Mouse (Mus musculus): ENCODE measurements around the gene Cd2bp2. TPM values are rescaled to one million over a fixed set of nuclear protein-coding genes. Genes with fewer than 3 reads are reported as not detected.

Cd2bp2 gene
- polyA plus RNA-seq, 1 experiment = 58.5 TPM

- Histone ChIP-seq H3K4me3 (ENCODE audit: insufficient read depth, low read length) (no peak overlapping the region), H3K4me1 (ENCODE audit: control insufficient read depth, insufficient read depth, low read length) (peaks cover 10% of the 10 kb centered on the region), H3K27ac (ENCODE audit: insufficient read depth, low read depth, low read length) (no peak overlapping the region)
- no peak for TF ChIP-seq POLR2A (IDR thresholded peaks at IDR 0.05; ENCODE audit: borderline replicate concordance, low read depth, low read length)
- no peak for TF ChIP-seq CTCF (IDR thresholded peaks at IDR 0.05; ENCODE audit: low read depth, low read length)
Observed at GRCm38 (mm10) chr7:127210266-127210665, 14.4 kb upstream of the Cd2bp2 start.

DNA sequence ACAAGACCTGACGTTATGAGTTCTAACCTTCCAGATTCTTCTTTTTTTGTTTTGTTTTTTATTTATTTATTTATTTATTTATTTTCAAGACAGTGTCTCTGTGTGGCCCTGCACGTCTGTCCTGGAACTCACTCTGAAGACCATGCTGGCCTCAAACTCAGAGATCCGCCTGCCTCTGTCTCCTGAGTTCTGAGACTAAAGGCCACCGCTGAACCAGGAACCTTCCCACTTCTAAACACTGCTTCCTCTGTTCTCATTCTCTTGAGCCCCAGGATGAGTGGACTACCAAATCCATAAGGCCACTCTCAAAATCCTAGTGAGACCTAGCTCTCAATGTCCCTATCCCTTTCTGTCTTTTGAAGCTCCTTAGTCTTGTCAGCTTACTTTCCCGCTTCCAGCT, 14.0 kb upstream of the Cd2bp2 start:
- Histone ChIP-seq H3K4me3 (ENCODE audit: insufficient read depth, low read length) (no peak overlapping the region), H3K27ac (ENCODE audit: insufficient read depth, low read depth, low read length) (no peak overlapping the region), H3K4me1 (ENCODE audit: control insufficient read depth, insufficient read depth, low read length) (peaks cover 13% of the 10 kb centered on the region)
- TF ChIP-seq CTCF (IDR thresholded peaks at IDR 0.05; ENCODE audit: low read depth, low read length) = no peak
- TF ChIP-seq POLR2A (IDR thresholded peaks at IDR 0.05; ENCODE audit: borderline replicate concordance, low read depth, low read length) = no peak

DNA sequence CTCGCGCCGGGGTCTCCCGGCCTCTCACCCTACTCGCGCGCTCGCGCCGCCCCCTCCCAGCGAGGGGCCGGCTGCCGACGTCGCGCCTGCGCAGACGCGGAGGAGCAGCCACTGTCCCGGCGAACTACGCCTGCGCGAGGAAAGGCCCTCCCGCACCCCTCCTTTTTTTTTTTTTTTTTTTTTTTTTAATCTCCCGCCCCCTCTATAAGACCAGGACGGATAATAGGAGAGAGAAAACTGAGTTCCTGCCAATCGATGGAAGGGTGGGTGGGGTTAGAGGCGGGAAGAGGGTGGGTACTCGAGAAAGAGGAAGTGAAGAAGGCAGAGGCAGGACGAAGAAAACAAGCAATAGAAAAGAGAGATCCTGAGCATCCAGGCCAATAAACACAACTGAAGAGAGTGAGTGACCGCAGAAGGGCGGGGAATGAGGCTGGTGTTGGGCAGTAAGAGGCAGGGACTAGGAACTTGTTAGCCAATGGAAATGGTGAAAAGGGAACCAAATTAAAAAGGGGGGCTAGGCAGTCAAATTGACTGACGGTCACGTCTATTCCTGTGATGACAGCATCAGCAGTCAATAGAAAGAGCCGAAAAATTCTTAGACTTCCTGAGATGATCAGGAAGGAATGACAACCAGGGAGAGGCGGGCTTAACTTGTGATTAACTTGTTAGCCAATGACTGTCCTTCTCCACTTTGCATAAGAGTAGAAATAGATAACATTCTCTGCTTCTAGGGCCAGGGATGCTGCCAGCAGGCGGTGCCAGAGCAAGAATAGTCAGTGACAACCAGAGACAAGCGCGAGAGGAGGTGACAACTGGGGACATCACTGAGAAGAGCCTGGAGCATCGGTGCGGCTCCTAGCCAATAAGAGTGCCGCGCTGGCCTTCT, 12.9 kb upstream of the Cd2bp2 start, which contains the start of gene Mylpf:
Gene Mylpf (plus strand): TSS at position 338 of the 886 bp plus-strand sequence.
- peak within 1 kb of the TSS; percentile 83 for H3K27ac ChIP-seq (ENCODE audit: insufficient read depth, low read depth, low read length)
- peaks cover 13% of the 10 kb centered on the region for H3K4me1 ChIP-seq (ENCODE audit: control insufficient read depth, insufficient read depth, low read length)
- TF ChIP-seq CTCF (IDR thresholded peaks at IDR 0.05; ENCODE audit: low read depth, low read length) = no peak
- TF ChIP-seq POLR2A (IDR thresholded peaks at IDR 0.05; ENCODE audit: borderline replicate concordance, low read depth, low read length) = 0 out of 2 replicates have a peak, but pooled peaks have one; percentile 24
- H3K4me3 ChIP-seq (ENCODE audit: insufficient read depth, low read length) = peak within 1 kb of the TSS; percentile 88

GRCm38 (mm10) chr7:127208295-127208552, 12.4 kb upstream of the Cd2bp2 start, which contains the start of gene Tbc1d10b:
Gene Tbc1d10b, minus strand, starts transcription at chr7:127208468.
- H3K4me3 ChIP-seq (ENCODE audit: insufficient read depth, low read length) = peak within 1 kb of the TSS; percentile 88
- peak within 1 kb of the TSS; percentile 83 for H3K27ac ChIP-seq (ENCODE audit: insufficient read depth, low read depth, low read length)
- H3K4me1 ChIP-seq (ENCODE audit: control insufficient read depth, insufficient read depth, low read length) = peaks cover 11% of the 10 kb centered on the region
- TF ChIP-seq POLR2A (IDR thresholded peaks at IDR 0.05; ENCODE audit: borderline replicate concordance, low read depth, low read length) (no peak), CTCF (IDR thresholded peaks at IDR 0.05; ENCODE audit: low read depth, low read length) (no peak)

GRCm38 (mm10) chr7:127207374-127208294, 11.8 kb upstream of the Cd2bp2 start:
- Histone ChIP-seq H3K27ac (ENCODE audit: insufficient read depth, low read depth, low read length) (peak overlapping the region; percentile 83), H3K4me1 (ENCODE audit: control insufficient read depth, insufficient read depth, low read length) (peaks cover 10% of the 10 kb centered on the region), H3K4me3 (ENCODE audit: insufficient read depth, low read length) (peak overlapping the region; percentile 88)
- TF ChIP-seq CTCF (IDR thresholded peaks at IDR 0.05; ENCODE audit: low read depth, low read length) (no peak), POLR2A (IDR thresholded peaks at IDR 0.05; ENCODE audit: borderline replicate concordance, low read depth, low read length) (no peak)

GRCm38 (mm10) chr7:127206606-127207005, 10.8 kb upstream of the Cd2bp2 start:
- TF ChIP-seq CTCF (IDR thresholded peaks at IDR 0.05; ENCODE audit: low read depth, low read length) = no peak
- TF ChIP-seq POLR2A (IDR thresholded peaks at IDR 0.05; ENCODE audit: borderline replicate concordance, low read depth, low read length) = no peak
- peak overlapping the region; percentile 88 for H3K4me3 ChIP-seq (ENCODE audit: insufficient read depth, low read length)
- H3K4me1 ChIP-seq (ENCODE audit: control insufficient read depth, insufficient read depth, low read length) = peaks cover 10% of the 10 kb centered on the region
- H3K27ac ChIP-seq (ENCODE audit: insufficient read depth, low read depth, low read length) = peak overlapping the region; percentile 83

GRCm38 (mm10) chr7:127196484-127196883, 634 bp upstream of the Cd2bp2 start:
- TF ChIP-seq POLR2A (IDR thresholded peaks at IDR 0.05; ENCODE audit: borderline replicate concordance, low read depth, low read length) (no peak), CTCF (IDR thresholded peaks at IDR 0.05; ENCODE audit: low read depth, low read length) (no peak)
- Histone ChIP-seq H3K27ac (ENCODE audit: insufficient read depth, low read depth, low read length) (peak overlapping the region; percentile 64), H3K4me1 (ENCODE audit: control insufficient read depth, insufficient read depth, low read length) (peaks cover 8% of the 10 kb centered on the region), H3K4me3 (ENCODE audit: insufficient read depth, low read length) (peak overlapping the region; percentile 60)

DNA sequence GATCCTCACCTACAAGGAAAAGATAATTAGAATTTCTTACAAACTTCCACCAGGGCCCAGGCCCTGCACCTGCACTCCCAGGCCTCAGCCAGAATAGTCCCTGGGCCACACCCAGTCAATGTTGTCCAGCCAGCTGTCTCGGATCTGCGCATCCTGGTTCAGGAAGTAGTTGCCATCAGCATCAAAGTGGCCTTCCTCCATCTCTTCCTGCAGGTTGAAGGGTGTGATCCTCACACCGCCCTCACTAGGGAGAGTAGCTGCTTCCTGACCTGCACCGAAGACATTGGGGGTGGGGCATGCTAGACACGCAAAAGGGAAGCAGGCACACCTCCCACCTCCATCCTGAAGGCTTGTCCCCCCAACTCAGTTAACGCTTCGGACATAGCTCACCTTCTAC, 1.2 kb downstream of the Cd2bp2 start:
- no peak for TF ChIP-seq CTCF (IDR thresholded peaks at IDR 0.05; ENCODE audit: low read depth, low read length)
- no peak for TF ChIP-seq POLR2A (IDR thresholded peaks at IDR 0.05; ENCODE audit: borderline replicate concordance, low read depth, low read length)
- H3K27ac ChIP-seq (ENCODE audit: insufficient read depth, low read depth, low read length) = no peak overlapping the region
- peaks cover 8% of the 10 kb centered on the region for H3K4me1 ChIP-seq (ENCODE audit: control insufficient read depth, insufficient read depth, low read length)
- H3K4me3 ChIP-seq (ENCODE audit: insufficient read depth, low read length) = peak overlapping the region; percentile 80

DNA sequence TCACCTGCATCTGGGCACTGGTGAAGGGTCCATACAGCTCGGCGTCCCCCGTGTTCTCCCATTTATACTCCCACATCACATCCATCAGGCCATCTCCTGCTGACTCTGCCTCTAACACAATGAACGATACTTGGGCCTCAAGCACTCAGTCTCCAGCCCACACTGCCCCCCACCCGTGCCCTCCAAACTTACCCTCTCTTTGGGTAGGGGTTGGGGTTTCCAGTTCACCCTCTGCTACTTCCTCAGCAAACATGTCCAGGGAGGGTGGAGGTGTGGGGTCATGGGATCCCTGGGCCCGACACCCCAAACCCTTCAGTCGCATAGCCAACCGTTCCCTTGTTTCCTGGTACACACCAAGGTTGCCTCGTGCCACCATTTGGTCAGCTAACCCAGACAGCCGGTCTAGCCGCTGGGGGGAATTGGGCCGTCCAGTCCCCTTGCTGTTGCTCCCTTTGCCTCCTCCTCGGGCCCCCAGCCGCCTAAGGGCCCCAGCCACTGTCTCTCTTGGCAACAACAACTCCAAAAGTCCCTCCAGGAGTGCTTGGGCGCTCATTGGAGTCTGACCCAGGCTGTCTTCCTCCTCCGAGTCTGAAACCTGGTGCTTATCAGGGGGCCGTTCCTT, 1.7 kb downstream of the Cd2bp2 start:
- no peak for TF ChIP-seq POLR2A (IDR thresholded peaks at IDR 0.05; ENCODE audit: borderline replicate concordance, low read depth, low read length)
- no peak for TF ChIP-seq CTCF (IDR thresholded peaks at IDR 0.05; ENCODE audit: low read depth, low read length)
- no peak overlapping the region for H3K27ac ChIP-seq (ENCODE audit: insufficient read depth, low read depth, low read length)
- no peak overlapping the region for H3K4me3 ChIP-seq (ENCODE audit: insufficient read depth, low read length)
- peaks cover 8% of the 10 kb centered on the region for H3K4me1 ChIP-seq (ENCODE audit: control insufficient read depth, insufficient read depth, low read length)
